Mouse (Mus musculus): ENCODE measurements around the gene Astn2. TPM values are rescaled to one million over a fixed set of nuclear protein-coding genes. Genes with fewer than 3 reads are reported as not detected.

Gene Astn2
- total and polyA plus RNA-seq, 2 experiments from 2014 or later: 3.0 to 51.4 TPM

DNA sequence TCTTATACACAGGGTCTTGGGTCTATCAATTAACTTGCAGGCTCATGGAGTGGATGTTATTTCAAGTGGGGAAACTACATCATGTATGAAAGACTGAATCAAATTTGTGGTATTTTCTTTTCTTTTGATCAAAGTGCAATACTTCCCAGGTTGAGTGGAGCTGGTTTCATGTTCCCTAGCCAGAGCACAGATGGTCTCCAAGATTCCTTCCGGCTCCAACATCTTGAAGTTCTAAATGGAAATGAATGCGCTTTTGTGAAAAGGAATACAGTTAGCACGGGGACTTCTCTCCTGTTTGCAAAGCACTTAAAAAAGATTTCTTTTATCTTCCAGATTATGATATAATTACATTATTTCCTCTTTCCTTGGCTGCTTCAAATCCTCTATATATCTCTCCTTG is 278.2 kb downstream of the Astn2 start:
- no peaks in the 10 kb centered on the region for H3K27me3 ChIP-seq (ENCODE audit: insufficient read depth, low read length)
- ATAC-seq: no peak
- no peaks in the 10 kb centered on the region for H3K4me1 ChIP-seq (ENCODE audit: insufficient read depth, low read length)
- 81% methylated on average over 3 of the region's 3 CpGs for WGBS
- H3K4me2 ChIP-seq (ENCODE audit: low read depth, low read length): no peak overlapping the region
- TF ChIP-seq CTCF (IDR thresholded peaks at IDR 0.05; ENCODE audit: low read depth): no peak
- H3K27ac ChIP-seq: no peak overlapping the region
- no peak overlapping the region for H3K4me3 ChIP-seq (ENCODE audit: low read length)
- no peaks in the 10 kb centered on the region for H3K36me3 ChIP-seq (ENCODE audit: insufficient read depth, low read length)
- no peaks in the 10 kb centered on the region for H3K9me3 ChIP-seq (ENCODE audit: low read length)
- no peak for DNase-seq (ENCODE audit: low spot score)
- H3K9ac ChIP-seq (replicated peaks; ENCODE audit: low read length): no peak overlapping the region

DNA sequence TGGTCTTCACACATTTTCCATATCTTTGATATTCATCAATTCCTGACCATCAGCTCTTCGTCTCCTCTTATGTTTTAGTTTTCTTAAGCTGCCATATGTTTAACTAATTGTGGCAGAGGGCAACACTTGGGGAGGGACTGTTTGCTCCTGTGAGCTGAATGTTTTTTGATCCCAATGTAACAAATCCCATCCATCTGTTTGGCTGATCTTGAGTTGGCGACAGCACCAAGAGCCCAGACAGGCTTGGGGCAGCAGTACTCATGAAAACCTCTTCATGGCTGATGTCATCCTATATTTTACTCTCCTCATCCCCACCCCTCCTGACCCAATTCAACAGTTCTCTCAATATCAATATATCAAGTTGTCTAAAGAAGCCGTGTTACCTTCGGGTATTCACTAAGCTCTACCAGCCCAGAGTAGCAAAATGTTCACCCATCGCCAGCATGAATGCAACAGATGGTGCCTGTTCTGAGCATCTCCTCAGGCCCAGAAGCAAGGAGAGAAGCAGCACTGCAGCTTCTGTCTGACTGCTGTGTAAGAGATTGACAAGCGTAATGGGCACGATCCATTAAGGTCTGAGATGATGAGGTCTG is 281.5 kb downstream of the Astn2 start:
- H3K4me3 ChIP-seq (ENCODE audit: low read length): no peak overlapping the region
- H3K4me2 ChIP-seq (ENCODE audit: low read depth, low read length): no peak overlapping the region
- WGBS: 82% methylated on average over 7 of the region's 7 CpGs
- DNase-seq (ENCODE audit: low spot score) (no peak), ATAC-seq (no peak; the same call in 1 of the 2 replicates)
- TF ChIP-seq CTCF (IDR thresholded peaks at IDR 0.05; ENCODE audit: low read depth): no peak
- H3K9me3 ChIP-seq (ENCODE audit: low read length): no peaks in the 10 kb centered on the region
- H3K4me1 ChIP-seq (ENCODE audit: insufficient read depth, low read length): no peaks in the 10 kb centered on the region
- H3K36me3 ChIP-seq (ENCODE audit: insufficient read depth, low read length): no peaks in the 10 kb centered on the region
- no peak overlapping the region for H3K9ac ChIP-seq (replicated peaks; ENCODE audit: low read length)
- H3K27ac ChIP-seq: no peak overlapping the region
- H3K27me3 ChIP-seq (ENCODE audit: insufficient read depth, low read length): no peaks in the 10 kb centered on the region

DNA sequence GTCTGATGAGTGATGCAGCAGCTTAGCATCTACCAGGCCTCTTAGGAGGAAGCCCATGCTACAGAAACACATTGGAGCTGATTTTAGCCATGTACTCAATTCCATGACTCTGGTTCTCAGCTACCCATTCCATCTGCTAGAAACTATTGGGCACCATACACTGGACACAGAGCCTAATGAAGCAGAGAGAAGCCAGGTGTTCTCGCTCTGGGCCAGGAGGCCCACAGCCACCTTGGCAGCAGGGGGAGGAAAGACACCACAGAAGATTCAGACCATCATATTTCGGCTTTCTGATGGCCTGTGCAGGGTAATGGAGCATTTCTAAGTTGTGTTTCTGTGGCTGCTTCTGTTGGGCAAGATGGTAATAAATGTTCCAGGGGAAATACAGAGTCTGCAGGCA is 290.2 kb downstream of the Astn2 start:
- no peak overlapping the region for H3K27ac ChIP-seq
- TF ChIP-seq CTCF (IDR thresholded peaks at IDR 0.05; ENCODE audit: low read depth): no peak
- no peaks in the 10 kb centered on the region for H3K9me3 ChIP-seq (ENCODE audit: low read length)
- no peak overlapping the region for H3K4me2 ChIP-seq (ENCODE audit: low read depth, low read length)
- H3K4me1 ChIP-seq (ENCODE audit: insufficient read depth, low read length): no peaks in the 10 kb centered on the region
- WGBS: 67% methylated on average over 2 of the region's 2 CpGs
- no peak for ATAC-seq
- no peaks in the 10 kb centered on the region for H3K27me3 ChIP-seq (ENCODE audit: insufficient read depth, low read length)
- no peaks in the 10 kb centered on the region for H3K36me3 ChIP-seq (ENCODE audit: insufficient read depth, low read length)
- DNase-seq (ENCODE audit: low spot score): no peak
- H3K4me3 ChIP-seq (ENCODE audit: low read length): no peak overlapping the region
- no peak overlapping the region for H3K9ac ChIP-seq (replicated peaks; ENCODE audit: low read length)

DNA sequence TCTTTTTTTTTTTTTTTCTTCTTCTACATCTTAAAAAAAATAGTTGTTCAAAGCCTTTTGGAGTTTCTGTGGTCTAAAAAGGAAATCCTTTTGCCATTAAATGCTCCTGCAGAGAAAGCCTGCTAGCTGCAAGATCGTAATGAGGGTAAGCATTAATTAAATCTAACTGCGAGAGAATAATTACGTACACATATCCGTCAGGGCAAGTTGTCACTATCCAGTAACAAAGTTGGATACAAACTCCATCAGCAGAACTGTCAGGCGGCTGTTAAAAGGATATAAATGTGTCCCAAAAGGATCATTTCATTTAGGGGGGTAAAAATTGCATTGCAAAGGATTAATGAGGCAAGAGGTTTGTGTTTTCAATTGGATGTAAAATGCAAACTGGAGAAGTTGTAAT is 302.4 kb downstream of the Astn2 start:
- WGBS: 40% methylated on average over 5 of the region's 5 CpGs
- Histone ChIP-seq H3K4me1 (ENCODE audit: insufficient read depth, low read length) (no peaks in the 10 kb centered on the region), H3K4me3 (ENCODE audit: low read length) (no peak overlapping the region), H3K9ac (replicated peaks; ENCODE audit: low read length) (no peak overlapping the region), H3K27me3 (ENCODE audit: insufficient read depth, low read length) (no peaks in the 10 kb centered on the region), H3K9me3 (ENCODE audit: low read length) (no peaks in the 10 kb centered on the region), H3K27ac (no peak overlapping the region), H3K36me3 (ENCODE audit: insufficient read depth, low read length) (no peaks in the 10 kb centered on the region), H3K4me2 (ENCODE audit: low read depth, low read length) (no peak overlapping the region)
- ATAC-seq: no peak
- no peak for TF ChIP-seq CTCF (IDR thresholded peaks at IDR 0.05; ENCODE audit: low read depth)
- peak; percentile 15 for DNase-seq (ENCODE audit: low spot score)

DNA sequence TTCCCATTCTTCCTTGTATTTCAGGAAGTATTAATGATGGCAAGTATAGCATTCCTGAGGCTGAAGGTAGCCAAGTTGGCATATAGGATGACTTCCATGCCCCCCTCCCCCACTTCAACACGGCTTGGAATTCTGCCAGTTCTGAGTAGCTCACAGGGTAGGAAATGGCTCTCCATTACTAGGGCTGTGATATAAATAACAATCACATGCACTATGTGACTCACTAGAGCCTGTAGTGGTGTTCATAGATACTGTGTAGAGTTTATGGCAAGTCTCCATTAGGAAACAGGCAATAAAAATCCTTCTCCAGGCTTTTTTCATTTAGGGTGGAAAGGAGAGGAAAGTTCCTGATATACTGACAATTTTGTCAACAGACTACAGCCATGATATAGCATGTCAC is 306.8 kb downstream of the Astn2 start:
- TF ChIP-seq CTCF (IDR thresholded peaks at IDR 0.05; ENCODE audit: low read depth): no peak
- H3K9me3 ChIP-seq (ENCODE audit: low read length): no peaks in the 10 kb centered on the region
- no peak overlapping the region for H3K4me2 ChIP-seq (ENCODE audit: low read depth, low read length)
- H3K9ac ChIP-seq (replicated peaks; ENCODE audit: low read length): no peak overlapping the region
- no peaks in the 10 kb centered on the region for H3K27me3 ChIP-seq (ENCODE audit: insufficient read depth, low read length)
- no peak overlapping the region for H3K4me3 ChIP-seq (ENCODE audit: low read length)
- WGBS: 81% methylated on average over 1 of the region's 1 CpGs
- no peak for ATAC-seq
- H3K4me1 ChIP-seq (ENCODE audit: insufficient read depth, low read length): no peaks in the 10 kb centered on the region
- DNase-seq (ENCODE audit: low spot score): no peak
- no peak overlapping the region for H3K27ac ChIP-seq
- H3K36me3 ChIP-seq (ENCODE audit: insufficient read depth, low read length): no peaks in the 10 kb centered on the region

DNA sequence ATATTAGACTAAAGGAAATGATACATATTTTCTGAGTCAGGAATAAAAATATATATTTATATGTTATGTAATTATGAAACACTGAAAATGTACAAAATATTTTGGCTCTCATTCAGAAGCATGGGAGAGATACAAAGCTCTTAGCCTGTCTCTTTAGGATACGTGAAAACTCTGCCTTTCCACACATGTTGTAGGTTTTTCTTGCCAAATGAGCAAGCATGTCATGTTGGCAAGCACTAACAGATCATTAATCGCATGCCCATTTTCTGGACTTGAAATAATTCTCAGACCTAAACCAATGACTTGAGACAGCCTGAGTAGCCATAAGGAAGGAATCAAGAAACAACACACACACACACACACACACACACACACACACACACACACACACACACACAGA is 308.3 kb downstream of the Astn2 start:
- ATAC-seq (no peak), DNase-seq (ENCODE audit: low spot score) (no peak)
- H3K27ac ChIP-seq: no peak overlapping the region
- no peak overlapping the region for H3K9ac ChIP-seq (replicated peaks; ENCODE audit: low read length)
- H3K9me3 ChIP-seq (ENCODE audit: low read length): no peaks in the 10 kb centered on the region
- no peaks in the 10 kb centered on the region for H3K4me1 ChIP-seq (ENCODE audit: insufficient read depth, low read length)
- no peaks in the 10 kb centered on the region for H3K36me3 ChIP-seq (ENCODE audit: insufficient read depth, low read length)
- no peak overlapping the region for H3K4me3 ChIP-seq (ENCODE audit: low read length)
- 63% methylated on average over 2 of the region's 2 CpGs for WGBS
- H3K27me3 ChIP-seq (ENCODE audit: insufficient read depth, low read length): no peaks in the 10 kb centered on the region
- TF ChIP-seq CTCF (IDR thresholded peaks at IDR 0.05; ENCODE audit: low read depth): no peak
- no peak overlapping the region for H3K4me2 ChIP-seq (ENCODE audit: low read depth, low read length)

DNA sequence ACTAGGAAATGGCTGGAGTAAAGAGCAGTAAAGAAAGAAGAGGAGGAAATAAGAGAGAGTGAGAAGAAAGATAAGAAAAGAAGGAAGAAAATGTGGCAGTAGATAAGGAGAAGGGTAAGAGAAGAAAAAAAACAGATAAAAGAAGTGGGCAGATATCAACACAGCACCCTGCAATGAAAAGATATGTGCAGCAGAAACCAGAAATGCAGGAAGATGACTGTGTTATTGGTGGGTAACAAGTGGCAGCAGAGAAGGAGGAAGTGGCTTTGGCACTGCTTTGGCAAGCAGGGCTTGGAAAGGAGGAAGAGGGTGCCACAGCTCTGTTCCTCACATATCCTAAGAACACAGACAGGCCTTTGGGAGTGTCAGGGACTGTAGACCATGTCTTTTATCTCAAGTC is 347.2 kb downstream of the Astn2 start:
- no peaks in the 10 kb centered on the region for H3K4me1 ChIP-seq (ENCODE audit: insufficient read depth, low read length)
- no peak overlapping the region for H3K4me2 ChIP-seq (ENCODE audit: low read depth, low read length)
- H3K9ac ChIP-seq (replicated peaks; ENCODE audit: low read length): no peak overlapping the region
- no peak for TF ChIP-seq CTCF (IDR thresholded peaks at IDR 0.05; ENCODE audit: low read depth)
- no peak overlapping the region for H3K4me3 ChIP-seq (ENCODE audit: low read length)
- no peaks in the 10 kb centered on the region for H3K9me3 ChIP-seq (ENCODE audit: low read length)
- H3K27me3 ChIP-seq (ENCODE audit: insufficient read depth, low read length): no peaks in the 10 kb centered on the region
- no peaks in the 10 kb centered on the region for H3K36me3 ChIP-seq (ENCODE audit: insufficient read depth, low read length)
- H3K27ac ChIP-seq: no peak overlapping the region
- ATAC-seq (no peak), DNase-seq (ENCODE audit: low spot score) (no peak)

Measured in hindbrain, postnatal 0 days (tissue).